Mouse (Mus musculus) myocyte (in vitro differentiated cells): ENCODE measurements around the gene Srcap.

Experiments used
- CEBPB ChIP-seq: IDR thresholded peaks from 2 replicates; pipeline ENCODE4 v1.6.1; 2011; ENCODE audit warnings: mild to moderate bottlenecking, moderate library complexity; ENCODE audit not compliant: poor library complexity, insufficient read depth, severe bottlenecking
- E2F4 ChIP-seq: IDR thresholded peaks from one replicate; pipeline ENCODE4 v1.6.1; 2011; ENCODE audit warnings: mild to moderate bottlenecking, control low read depth, moderate library complexity; ENCODE audit not compliant: insufficient read depth
- MAX ChIP-seq: IDR thresholded peaks from one replicate; pipeline ENCODE4 v1.6.1; 2011; ENCODE audit warnings: low read depth, mild to moderate bottlenecking, control low read depth
- MYOD1 ChIP-seq, 3 experiments: IDR thresholded peaks; one replicate each; pipeline ENCODE4 v1.6.1; 2011; ENCODE audit warnings: control low read depth in 2 of 3, low read depth in 2 of 3, mild to moderate bottlenecking in 2 of 3, moderate library complexity in 1 of 3; ENCODE audit not compliant: insufficient read length in 2 of 3, control insufficient read depth in 1 of 3
- MYOG ChIP-seq, 3 experiments: IDR thresholded peaks; one replicate each; pipeline ENCODE4 v1.6.1; 2011; ENCODE audit warnings: control low read depth in 2 of 3, low read depth in 2 of 3, mild to moderate bottlenecking in 2 of 3; ENCODE audit not compliant: insufficient read length in 2 of 3, control insufficient read depth in 1 of 3, insufficient read depth in 1 of 3
- POLR2A ChIP-seq: IDR thresholded peaks from one replicate; pipeline ENCODE4 v1.6.1; 2011; ENCODE audit warnings: low read depth, mild to moderate bottlenecking, control low read depth, moderate library complexity; ENCODE audit not compliant: insufficient read length
- POLR2AphosphoS2 ChIP-seq: IDR thresholded peaks from one replicate; pipeline ENCODE4 v1.6.1; 2011; ENCODE audit warnings: low read depth, control low read depth; ENCODE audit not compliant: insufficient read length
- TCF12 ChIP-seq: IDR thresholded peaks from one replicate; pipeline ENCODE4 v1.6.1; 2011; ENCODE audit warnings: mild to moderate bottlenecking, control low read depth; ENCODE audit not compliant: poor library complexity, insufficient read depth, severe bottlenecking
- TCF3 ChIP-seq: IDR thresholded peaks from one replicate; pipeline ENCODE4 v1.6.1; 2011; ENCODE audit warnings: low read depth, control low read depth; ENCODE audit not compliant: insufficient read length
- USF1 ChIP-seq: IDR thresholded peaks from one replicate; pipeline ENCODE4 v1.6.1; 2011; ENCODE audit warnings: low read depth, mild to moderate bottlenecking, control low read depth, moderate library complexity

- no peak for TF ChIP-seq POLR2A
- no peak for TF ChIP-seq MAX
- TF ChIP-seq MYOG (IDR thresholded peaks at IDR 0.05; ENCODE audit: control insufficient read depth in 1 of 3, insufficient read depth in 1 of 3, insufficient read length in 2 of 3, low read depth in 2 of 3): no peak
- no peak for TF ChIP-seq MYOD1 (IDR thresholded peaks at IDR 0.05; ENCODE audit: control insufficient read depth in 1 of 3, insufficient read length in 2 of 3, low read depth in 2 of 3)
- no peak for TF ChIP-seq POLR2AphosphoS2
- TF ChIP-seq E2F4: no peak
- no peak for TF ChIP-seq USF1
- TF ChIP-seq TCF12: no peak
- no peak for TF ChIP-seq CEBPB
- no peak for TF ChIP-seq TCF3
These were observed 31.5 kb upstream of the Srcap start for GRCm38 (mm10) chr7:127480321-127480720.
